Mouse (Mus musculus): ENCODE data around the gene Elovl1.

The Elovl1 gene

DNA sequence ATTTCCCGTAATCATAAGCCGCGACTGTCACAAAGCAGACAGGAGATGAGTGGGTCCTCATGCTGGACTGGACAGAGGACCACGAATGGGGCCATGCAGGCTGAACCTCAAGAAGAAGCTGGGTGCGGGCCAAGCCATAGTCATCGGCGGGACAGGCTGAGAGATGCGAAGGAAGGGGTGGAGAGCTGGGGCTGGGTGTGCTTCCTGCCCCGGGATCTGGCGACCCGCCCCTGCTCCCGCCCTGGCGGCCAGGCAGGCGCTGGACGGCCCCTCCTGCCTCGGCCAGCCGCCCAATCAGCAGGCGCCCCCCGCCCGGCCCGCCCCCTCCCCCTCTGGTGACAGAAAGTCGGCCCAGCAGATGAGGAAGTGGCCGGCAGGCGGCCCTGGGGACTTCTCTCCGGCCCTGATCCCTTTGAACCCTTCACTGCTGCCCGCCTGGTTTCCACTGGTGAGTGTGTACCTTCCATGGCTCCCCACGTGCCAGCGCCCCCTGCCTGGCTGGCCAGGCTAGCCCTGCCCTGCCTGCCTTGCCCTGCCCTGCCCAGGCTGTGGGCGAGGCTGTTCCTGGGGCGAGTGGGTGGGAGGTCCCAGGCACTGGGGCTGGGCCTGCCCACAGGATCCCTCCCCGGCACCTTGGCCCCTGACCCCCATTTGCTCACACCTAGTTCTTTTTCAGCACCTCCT is at the start of gene Elovl1:
TSS of gene Elovl1 (plus strand) at position 326 of the 684 bp plus-strand sequence.
- DNase-seq (ENCODE audit: low spot score): peak; percentile 85

DNA sequence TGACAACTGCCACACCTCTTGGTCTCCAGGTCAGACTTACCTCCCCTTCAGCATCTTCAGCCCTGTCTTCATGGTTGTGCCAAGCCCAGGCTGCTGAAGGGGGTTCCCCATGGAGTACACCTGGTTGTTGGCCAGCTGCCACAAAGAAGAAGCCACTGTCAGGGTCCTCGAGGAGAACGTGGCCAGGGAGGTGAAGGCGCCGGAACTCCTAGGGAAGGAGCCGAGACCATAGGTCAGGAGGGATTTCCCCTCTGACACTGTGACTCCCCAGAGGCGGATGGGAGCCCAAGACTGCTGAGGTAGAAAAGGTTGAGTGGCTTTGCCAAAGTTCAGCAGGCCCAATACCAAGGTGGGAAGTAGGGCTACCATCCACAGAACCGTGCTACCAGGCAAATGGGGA is 44.6 kb upstream of the Elovl1 start:
- no peak for DNase-seq (ENCODE audit: low spot score)

DNA sequence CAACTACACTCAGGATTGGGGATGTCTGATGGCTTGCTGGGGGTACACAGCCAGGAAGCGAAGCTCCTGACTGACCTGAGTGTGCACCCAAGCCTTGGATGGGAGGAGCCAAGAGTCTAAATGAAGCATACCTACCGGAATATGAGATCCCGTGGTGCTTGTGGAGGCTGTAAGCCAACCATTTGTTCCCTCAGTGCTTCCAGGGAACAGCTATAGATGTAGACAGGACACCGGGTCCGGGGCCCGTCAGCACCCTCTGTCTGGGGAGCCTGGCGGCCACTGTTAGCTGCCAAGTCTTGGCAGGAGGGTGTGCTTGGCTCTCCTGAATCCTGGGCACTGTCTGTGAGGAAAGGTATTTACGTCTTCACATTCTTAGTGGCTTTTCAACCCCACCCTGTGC is 40.6 kb upstream of the Elovl1 start:
- no peak for DNase-seq (ENCODE audit: low spot score)

DNA sequence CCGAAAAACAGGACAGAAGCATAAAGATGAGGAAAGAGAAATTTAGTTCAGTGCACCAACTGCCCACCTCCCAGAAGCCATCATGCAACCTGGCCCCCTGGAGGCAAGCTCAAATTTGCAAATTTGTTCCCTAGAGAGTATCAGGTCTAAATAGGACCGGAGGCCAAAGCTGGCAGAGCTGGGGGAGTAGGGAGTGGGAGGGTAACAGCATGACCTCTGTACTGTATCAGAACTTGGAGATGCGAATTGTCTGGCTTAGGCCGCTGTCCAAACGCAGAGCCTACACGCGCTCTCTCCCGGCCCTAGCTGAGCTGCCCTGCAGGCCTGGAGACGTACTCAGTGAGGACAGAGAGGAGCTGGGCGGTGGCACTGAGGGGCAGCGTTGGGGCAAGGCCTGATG is 37.7 kb upstream of the Elovl1 start:
- no peak for DNase-seq (ENCODE audit: low spot score)

DNA sequence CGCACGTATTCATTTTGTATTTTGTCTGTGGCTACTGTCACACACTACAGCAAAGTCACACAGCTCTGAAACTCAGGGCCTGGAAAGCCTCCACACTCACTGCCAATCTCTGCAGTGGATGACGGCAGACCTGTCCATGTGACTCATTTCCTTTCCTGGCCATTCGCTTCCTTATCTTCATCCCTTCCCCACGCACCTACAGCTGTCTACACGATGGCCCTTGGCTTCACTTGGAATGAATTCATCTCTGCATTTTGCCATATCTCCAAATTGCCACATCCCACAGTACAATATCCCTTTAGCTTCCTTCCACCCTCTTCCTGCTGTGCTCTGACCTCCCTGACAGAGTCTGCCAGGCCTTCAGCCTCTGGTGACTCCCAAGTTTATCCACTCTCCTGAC is 33.4 kb upstream of the Elovl1 start:
- no peak for DNase-seq (ENCODE audit: low spot score)

DNA sequence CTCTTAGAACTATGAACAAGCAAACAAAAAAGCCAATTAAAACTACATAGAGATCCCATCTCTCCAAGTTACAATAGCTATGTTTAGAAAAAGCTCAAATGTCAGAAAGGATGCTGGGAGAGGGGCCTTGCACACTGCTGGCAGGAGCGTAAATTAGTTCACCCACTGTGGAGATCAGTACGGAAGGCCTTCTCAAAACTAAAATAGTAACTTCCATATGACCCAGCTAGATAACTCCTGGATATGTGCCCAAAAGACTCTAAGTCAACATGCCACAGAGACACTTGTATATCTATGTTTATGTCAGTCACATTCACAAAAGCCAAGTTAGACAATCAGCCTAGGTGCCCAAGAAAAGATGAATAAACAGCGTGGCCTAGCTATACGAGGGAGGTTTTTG is 32.6 kb upstream of the Elovl1 start:
- no peak for DNase-seq (ENCODE audit: low spot score)

DNA sequence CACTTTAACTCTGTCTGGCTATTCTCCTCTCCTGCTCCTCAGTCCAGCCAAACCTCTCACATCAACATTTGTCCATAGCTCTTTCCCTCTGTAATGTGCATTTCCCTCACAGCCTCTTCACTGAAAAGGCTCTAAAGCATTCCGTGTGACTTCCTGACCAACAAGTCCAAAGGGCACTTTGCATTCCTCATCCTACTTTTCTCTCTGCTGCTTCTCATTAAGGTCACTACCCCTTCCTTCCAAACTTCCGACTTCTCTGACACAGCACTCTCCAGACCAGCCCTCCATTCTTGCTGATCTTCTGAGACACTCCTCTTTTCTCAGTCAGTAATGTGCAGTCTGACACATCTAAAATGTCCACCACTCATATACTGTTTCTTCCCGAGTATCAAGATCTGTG is 31.5 kb upstream of the Elovl1 start:
- no peak for DNase-seq (ENCODE audit: low spot score)

DNA sequence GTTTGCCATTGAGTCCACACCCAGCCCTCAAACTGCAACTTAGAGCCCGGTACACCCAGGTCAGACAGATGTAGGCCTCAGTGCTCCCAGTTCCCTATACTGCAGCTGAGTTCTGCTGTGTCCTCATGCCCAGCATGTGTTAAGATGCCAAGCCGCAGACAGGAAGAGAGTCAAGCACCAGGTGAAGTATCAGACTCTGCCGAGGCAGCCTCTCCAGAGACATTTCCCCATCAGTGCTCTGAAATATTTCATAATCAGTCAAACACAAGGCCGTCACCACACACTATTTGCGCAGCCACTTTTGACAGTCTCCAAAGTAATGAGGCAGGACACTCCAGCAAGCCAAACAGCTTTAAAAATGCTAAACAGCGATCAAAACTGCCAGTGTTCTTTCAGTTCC is 29.5 kb upstream of the Elovl1 start:
- DNase-seq (ENCODE audit: low spot score): no peak

DNA sequence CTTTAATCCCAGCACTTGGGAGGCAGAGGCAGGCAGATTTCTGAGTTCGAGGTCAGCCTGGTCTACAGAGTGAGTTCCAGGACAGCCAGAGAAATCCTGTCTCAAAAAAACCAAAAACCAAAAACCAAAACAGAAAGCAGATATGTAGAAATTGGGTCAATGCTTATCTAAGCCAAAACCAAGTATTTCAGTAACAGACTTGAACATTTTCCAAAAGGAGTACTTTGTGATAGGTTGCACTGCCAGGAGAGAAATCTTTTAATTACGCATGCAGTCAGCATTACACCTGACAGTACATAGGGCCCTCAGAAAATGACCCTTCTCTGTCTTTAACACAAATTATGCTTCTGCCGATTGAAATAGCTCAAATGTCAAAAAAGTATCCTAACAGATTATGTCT is 26.5 kb upstream of the Elovl1 start:
- DNase-seq (ENCODE audit: low spot score): no peak

DNA sequence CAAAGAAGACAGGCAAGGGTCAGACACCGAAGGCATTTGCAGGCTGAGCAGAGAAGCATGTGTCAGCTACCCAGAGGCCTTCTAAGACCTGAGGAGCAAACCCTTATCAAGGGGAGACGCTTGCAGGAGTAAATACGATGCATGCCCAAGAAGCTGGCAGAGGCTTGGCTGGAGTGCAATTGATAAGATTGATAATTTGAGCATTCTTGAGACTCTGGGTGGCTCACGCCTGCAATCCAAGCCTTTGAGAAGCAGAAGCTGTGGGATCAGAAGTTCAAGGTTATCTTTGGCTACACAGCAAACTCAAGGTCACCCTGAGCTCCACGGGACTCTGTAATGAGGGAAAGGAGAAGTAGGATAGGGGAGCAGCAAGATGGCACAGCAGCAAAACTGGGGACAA is 26.0 kb upstream of the Elovl1 start:
- DNase-seq (ENCODE audit: low spot score): no peak

DNA sequence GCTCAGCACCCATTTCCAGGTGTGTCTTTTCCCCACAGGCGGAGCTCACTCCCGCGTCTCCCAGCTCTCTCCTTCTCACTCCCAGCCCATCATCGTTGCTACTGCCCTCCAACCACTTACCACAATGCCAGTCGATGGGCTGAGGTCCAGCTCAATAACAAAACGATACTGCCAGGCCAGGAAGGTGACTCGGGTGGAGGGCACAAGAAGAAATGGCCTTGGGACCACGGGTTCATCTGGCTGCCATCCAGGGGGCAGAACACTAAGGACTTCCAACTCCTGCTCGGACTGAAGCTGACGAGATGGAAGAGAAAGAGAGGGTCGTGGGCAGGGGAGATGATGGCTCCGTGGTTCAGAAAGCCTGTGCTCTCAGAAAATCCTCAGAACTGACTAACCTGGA is 25.2 kb upstream of the Elovl1 start:
- no peak for DNase-seq (ENCODE audit: low spot score)

DNA sequence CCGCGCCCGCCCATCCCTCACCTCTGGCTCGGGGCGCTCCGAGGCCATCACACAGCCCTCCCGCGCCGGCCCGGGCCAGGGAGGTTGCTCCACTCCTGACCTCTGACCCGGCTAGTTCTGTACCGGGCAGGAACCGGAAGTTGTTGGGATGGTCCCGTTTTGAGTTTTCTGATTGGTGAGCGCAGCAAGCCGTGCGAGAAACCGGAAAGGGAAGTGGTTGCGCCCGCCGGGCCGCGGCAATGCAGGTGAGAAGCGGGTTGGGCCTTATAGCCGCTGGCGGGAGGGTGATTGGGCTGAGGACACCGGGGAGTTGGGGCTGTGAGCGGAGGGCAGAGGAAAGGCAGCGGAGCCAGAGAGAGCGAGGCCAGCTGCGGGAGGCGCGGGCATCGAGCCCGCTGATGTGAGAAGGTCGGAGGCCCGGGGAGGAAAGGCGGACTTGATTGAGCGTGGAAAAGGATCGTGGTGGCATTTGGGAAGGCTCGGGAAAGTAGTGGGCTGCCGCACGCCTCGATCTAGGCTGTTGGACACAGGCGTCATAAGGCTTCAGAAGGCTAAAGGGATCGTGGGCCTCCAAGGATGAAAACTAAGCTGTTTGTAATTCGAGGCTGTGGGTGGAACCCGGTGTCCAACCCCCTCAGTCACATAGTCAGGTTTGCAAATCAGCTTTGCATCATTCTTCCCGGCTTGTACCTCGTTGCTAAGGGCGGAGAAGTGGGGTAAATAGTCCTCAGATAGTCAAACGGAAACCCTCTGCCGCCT is 18.6 kb upstream of the Elovl1 start, which contains the start of the genes Szt2 and Med8:
TSS of gene Szt2 (minus strand) at position 132 of the 759 bp plus-strand sequence.
TSS of gene Med8 (plus strand) at position 196 of the 759 bp plus-strand sequence.
- peak; percentile 85 for DNase-seq (ENCODE audit: low spot score)

DNA sequence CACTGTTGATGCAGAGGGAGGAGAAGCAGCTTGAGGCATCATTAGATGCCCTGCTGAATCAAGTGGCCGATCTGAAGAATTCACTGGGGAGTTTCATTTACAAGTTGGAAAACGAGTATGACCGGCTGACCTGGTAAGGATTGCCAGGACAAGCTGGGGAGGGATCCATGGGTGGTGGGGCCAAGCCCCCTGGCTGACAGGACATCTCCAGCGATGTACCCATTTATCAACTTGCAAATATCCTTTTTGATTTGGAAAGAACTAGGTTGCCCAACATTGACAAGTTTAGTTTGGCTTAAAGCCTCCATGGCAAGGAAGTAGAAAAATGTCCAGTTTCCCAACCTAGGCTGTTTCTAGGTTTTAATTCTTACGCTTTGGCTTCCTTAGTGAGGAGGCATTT is 17.0 kb upstream of the Elovl1 start:
- no peak for DNase-seq (ENCODE audit: low spot score)

DNA sequence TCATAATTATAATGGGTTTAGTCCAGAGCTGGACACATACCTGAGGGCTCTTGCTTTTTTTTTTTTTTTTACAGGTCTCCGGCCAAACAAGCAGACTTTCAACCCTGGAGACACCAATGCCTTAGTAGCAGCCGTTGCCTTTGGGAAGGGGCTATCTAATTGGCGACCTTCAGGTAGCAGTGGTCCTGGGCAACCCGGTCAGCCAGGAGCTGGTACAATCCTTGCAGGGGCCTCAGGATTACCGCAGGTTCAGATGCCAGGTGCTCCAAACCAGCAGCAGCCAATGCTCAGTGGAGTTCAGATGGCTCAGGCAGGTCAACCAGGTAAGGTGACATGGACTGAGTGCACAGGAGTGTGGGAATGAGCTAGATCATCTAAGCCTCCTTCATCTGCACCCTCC is 14.3 kb upstream of the Elovl1 start:
- DNase-seq (ENCODE audit: low spot score): no peak

DNA sequence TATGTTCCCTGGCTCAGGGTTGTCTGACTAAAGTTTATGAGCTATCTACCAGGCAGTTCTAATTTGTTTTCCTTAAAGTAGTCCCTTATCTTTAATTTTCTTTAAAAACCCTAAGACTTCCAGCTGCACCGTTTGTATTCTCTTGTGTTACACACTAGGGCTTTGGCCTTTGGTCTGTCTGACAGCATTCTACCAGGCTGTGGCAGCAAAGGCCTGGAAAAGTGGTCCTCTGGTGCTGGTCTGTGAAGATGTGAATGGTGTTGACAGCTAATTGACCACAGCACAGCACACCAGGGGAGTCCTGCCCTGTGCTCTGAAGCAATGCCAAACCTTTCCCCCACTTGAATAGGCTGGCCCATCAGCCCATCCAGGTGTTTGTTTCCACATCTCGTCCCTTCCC is 12.1 kb upstream of the Elovl1 start:
- DNase-seq (ENCODE audit: low spot score): peak; percentile 51

DNA sequence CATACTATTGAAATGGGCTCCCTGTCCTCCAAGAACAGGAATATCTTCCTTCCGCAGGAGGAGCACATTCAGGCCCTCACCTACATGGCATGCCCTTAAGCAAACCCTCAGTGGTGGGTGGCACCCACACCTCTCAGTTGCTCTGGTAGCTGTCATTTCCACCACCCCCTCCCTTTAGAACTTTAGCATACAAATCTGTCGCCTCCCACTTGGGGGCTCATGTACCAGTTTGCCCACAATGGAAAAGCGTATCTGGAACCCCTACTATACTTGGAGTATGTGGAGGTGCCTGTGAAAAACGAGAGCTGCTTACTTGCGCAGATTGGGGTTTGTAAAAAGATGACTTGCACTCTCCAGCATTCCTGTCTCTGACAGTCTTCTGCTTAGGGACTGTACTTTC is 11.6 kb upstream of the Elovl1 start:
- no peak for DNase-seq (ENCODE audit: low spot score)

DNA sequence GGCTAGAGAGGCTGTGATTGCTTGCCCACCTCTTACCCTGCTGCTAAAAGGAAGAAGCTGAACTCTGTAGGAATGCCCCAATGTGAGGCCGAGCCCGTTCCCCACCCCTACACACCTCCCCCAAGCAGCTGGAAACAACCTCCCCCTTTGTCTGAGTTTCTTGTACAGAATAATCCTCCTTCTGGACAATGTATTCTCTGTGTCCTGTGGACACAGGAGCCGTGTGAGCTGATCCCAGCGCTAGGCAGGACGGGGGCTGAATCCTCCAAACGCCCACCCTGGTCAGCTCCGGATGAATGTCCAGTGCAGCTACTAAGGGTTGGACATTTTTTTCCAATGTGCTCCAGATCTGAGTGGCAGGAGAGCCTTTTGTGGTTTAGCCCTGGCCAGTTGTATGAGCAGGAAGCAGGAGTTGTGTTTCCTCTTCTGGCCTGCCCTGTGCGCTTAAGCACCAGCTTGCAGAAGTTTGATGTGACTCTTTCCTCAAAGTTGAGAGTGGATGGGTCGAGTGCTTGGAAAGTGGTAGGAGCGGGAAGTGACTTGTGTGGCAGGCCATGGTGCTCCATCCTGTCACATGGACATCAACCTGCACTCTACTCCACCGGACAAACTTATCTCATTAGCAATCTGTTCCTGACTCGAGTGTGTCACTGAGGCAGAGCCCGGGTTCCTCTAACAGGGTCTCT is 10.6 kb upstream of the Elovl1 start:
- no peak for DNase-seq (ENCODE audit: low spot score)

DNA sequence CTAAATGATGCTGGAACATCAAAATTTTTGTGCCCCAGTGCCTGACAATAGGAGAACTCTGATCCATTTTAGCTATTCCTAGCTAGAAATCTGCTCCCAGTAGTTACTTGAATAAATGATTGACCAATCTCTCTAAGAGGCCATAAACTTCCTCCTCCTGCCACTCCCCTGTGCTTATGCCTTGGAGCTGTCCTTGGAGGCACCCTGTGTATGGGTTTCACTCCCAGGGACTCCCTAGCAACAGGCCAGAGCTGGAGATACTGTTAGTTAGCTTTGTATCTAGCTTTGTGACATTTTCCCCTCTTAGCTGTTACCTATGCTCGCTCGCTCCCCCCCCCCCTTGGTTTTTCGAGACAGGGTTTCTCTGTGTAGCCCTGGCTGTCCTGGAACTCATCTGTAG is 6.5 kb upstream of the Elovl1 start:
- DNase-seq (ENCODE audit: low spot score): no peak

DNA sequence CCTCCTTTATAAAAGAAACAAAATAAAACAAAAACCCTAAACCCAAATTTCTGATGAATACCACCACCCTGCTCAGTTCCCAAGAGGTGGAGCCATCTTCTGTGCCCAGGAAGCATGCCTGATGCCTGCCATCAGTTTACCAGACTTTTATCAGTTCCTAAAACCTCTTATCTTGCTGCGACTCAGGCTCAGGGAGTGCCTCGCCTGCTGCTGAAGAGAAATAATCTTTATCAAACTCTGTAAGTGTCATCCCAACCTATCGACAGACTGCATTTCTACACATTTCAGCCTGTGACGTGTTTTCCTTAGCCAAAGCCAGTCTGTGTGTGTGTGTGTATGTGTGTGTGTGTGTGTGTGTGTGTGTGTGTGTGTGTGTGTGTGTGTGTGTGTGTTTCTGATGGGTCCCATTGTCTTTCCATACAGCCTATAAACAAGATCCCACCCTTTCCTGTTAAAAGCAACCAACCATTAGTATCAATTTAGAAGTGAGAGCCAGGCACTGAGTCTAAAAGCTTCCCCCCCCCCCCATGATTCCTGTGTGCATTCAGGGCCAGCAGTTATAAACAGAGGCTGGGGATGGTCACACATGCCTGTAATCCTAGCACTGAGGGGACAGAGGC is 3.2 kb upstream of the Elovl1 start:
- DNase-seq (ENCODE audit: low spot score): no peak

DNA sequence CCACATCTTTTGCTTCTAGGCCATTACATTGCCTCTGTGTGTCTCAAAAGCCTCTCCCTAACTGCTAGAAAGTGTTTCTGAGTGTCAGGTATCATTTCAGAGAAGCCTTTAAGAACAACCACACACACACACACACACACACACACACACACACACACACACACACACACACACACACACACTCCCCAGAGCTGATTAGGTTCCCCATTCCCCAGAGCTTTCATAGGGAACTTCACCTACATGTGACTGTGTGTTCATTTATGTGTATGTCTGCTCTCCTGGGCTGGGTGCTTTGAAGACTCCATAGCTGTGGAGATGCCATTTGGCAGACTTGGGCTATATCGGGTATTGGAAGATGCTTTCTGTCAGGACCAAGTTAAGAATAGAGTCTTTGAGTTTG is 2.5 kb upstream of the Elovl1 start:
- no peak for DNase-seq (ENCODE audit: low spot score)

DNA sequence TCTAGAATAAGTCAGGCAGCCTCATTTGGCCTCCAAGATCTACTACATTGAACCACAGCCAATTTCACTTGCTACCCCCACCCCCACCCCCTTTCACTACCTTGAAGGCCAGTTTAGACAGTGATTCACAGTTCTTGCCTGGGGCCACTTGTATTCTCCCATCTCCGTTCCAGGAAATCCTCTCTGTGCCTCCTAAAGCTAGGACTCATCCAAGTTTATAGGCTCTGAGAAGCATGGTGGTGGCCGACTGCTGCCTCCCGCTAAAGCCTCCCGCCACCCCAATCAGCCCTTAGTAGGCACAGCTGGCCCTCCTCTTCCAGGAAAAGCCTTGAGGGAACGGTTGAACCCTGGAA is 502 bp upstream of the Elovl1 start:
- DNase-seq (ENCODE audit: low spot score): peak; percentile 19

DNA sequence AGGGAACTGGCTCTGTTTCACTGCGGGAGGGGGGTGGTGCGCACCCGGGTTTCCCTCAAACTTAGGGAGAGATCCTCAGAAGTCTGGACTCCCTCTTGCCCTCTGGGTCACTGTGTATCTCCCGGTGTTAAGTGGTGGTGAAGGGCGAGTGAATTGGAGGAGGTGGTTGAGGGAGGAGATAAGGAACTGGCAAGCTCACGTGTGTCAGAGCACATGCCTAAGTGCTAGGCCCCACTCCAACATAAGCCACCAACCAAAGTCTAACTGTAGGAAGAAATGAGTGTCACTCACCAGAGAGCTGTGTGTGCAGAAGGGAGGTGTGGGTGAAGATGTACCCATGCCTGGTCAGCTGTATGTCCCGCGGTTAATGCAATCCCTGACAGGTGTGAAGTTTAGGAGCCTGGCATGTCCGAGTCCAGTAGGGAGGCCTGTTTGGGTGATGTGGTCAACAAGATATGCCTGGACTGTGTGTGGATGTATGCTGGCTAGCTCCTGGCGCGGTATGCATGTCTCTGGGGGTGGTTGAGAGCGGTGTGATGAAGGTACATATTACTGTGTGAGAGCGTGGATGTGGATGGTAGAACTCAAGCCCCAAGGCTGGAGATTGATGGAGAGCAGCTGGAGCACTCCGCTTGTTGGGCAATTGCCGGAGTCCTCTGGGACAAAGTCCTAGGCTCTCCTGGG is 780 bp downstream of the Elovl1 start:
- DNase-seq (ENCODE audit: low spot score): no peak

All from MN1 (cell line).